Mouse (Mus musculus) forebrain, postnatal 0 days (tissue): Measurements from ENCODE around the gene Parpbp. TPM values are rescaled to one million over a fixed set of nuclear protein-coding genes. Genes with fewer than 3 reads are reported as not detected.

Experiments used
- ATAC-seq: fragments of 200-750 bp; cut with Nextera tagmentation; 2 replicates; pipeline ENCODE4 v1.8.0; 2017; ENCODE audit warnings: mild to moderate bottlenecking, moderate library complexity
- DNase-seq: peaks from one replicate; pipeline ENCODE4 v3.0.0-alpha.2; 2015
- H3K27ac ChIP-seq: fragments of 300-500 bp; sonication (generic); 2 replicates; pipeline ENCODE4 v1.5.1; 2014; ENCODE audit warnings: low read depth, mild to moderate bottlenecking, antibody characterized with exemption, low read length, moderate library complexity, mixed read lengths
- H3K27me3 ChIP-seq: fragments of 300-500 bp; sonication (generic); 2 replicates; pipeline ENCODE4 v1.6.1; 2014; ENCODE audit warnings: mild to moderate bottlenecking, low read length, mixed read lengths; ENCODE audit not compliant: insufficient read depth
- H3K36me3 ChIP-seq: fragments of 300-500 bp; sonication (generic); 2 replicates; pipeline ENCODE4 v1.6.1; 2014; ENCODE audit warnings: mild to moderate bottlenecking, moderate library complexity; ENCODE audit not compliant: insufficient read depth
- H3K4me1 ChIP-seq: fragments of 300-500 bp; sonication (generic); 2 replicates; pipeline ENCODE4 v1.6.1; 2014; ENCODE audit warnings: antibody characterized with exemption; ENCODE audit not compliant: insufficient read depth
- H3K4me2 ChIP-seq: fragments of 300-500 bp; sonication (generic); 2 replicates; pipeline ENCODE4 v1.6.1; 2014; ENCODE audit warnings: low read depth, mild to moderate bottlenecking, moderate library complexity
- H3K4me3 ChIP-seq: fragments of 300-500 bp; sonication (generic); 2 replicates; pipeline ENCODE4 v1.5.1; 2014; ENCODE audit warnings: low read depth, low read length, mixed read lengths
- H3K9ac ChIP-seq: fragments of 300-500 bp; sonication (generic); 2 replicates; pipeline ENCODE4 v1.6.1; 2014; ENCODE audit warnings: mild to moderate bottlenecking
- H3K9me3 ChIP-seq: fragments of 300-500 bp; sonication (generic); 2 replicates; pipeline ENCODE4 v1.6.1; 2016; ENCODE audit warnings: low read length
- CTCF ChIP-seq: sonication (generic); IDR thresholded peaks from 2 replicates; pipeline ENCODE4 v1.5.1; 2016; ENCODE audit warnings: antibody characterized with exemption, control low read depth, low read depth
- WGBS: fragments of 180-500 bp; shearing (Covaris S2); extraction: QIAGEN DNeasy Blood & Tissue Kit; methylation state at CpG from one replicate; pipeline ENCODE4 v1.1.7; 2014; 5-methylcytosine and 5-hydroxymethylcytosine counted together
- polyA plus RNA-seq: library from polyadenylated mRNA; unstranded; fragments of >200 nt; fragmentation: Nextera tagmentation; extraction: Ambion mirVana; gene quantifications from 2 replicates; pipeline ENCODE4 v1.2.1, GENCODE M21; 2015
- total RNA-seq: library from RNA; depleted of rRNA; stranded (reverse); fragments of >200 nt; gene quantifications from 2 replicates; pipeline ENCODE4 v1.2.3, GENCODE M21; 2014; rRNA removed

Parpbp gene
- total RNA-seq (3.5 and 6.9 TPM in 2 replicates), polyA plus RNA-seq (1.1 and 1.4 TPM in 2 replicates)

- peak within 1 kb of the TSS; percentile 81 for H3K4me2 ChIP-seq
- peak within 1 kb of the TSS; percentile 78 for H3K9ac ChIP-seq
- H3K36me3 ChIP-seq = no peaks in the 10 kb centered on the region
- WGBS = 3% methylated on average over 53 of the region's 53 CpGs
- peak; percentile 91 for DNase-seq
- H3K4me3 ChIP-seq = peak within 1 kb of the TSS; percentile 68
- H3K27ac ChIP-seq = no peak within 1 kb of the TSS
- no peak for TF ChIP-seq CTCF
- peak; percentile 98 for ATAC-seq
- H3K4me1 ChIP-seq = peaks cover 5% of the 10 kb centered on the region; the same call in 1 of the 2 replicates
- no peaks in the 10 kb centered on the region for H3K27me3 ChIP-seq
- H3K9me3 ChIP-seq = no peaks in the 10 kb centered on the region
Measured at GRCm38 (mm10) chr10:88146707-88147477, at the start of gene Parpbp, which contains the start of gene Nup37. Gene Parpbp, minus strand, starts transcription at chr10:88146941. Gene Nup37, plus strand, starts transcription at chr10:88146992.

GRCm38 (mm10) chr10:88167438-88168077 is 20.8 kb upstream of the Parpbp start:
- no peak for TF ChIP-seq CTCF
- Histone ChIP-seq H3K9ac (no peak overlapping the region), H3K36me3 (0 out of 2 replicates have a peak, but pooled peaks cover 6% of the 10 kb centered on the region), H3K4me1 (no peaks in the 10 kb centered on the region), H3K4me2 (no peak overlapping the region), H3K4me3 (no peak overlapping the region), H3K27ac (no peak overlapping the region), H3K9me3 (no peaks in the 10 kb centered on the region), H3K27me3 (no peaks in the 10 kb centered on the region)
- 72% methylated on average over 7 of the region's 7 CpGs for WGBS
- no peak for ATAC-seq
- no peak for DNase-seq

GRCm38 (mm10) chr10:88166158-88166557 is 19.4 kb upstream of the Parpbp start:
- 72% methylated on average over 3 of the region's 3 CpGs for WGBS
- no peaks in the 10 kb centered on the region for H3K4me1 ChIP-seq
- no peak overlapping the region for H3K9ac ChIP-seq
- no peak overlapping the region for H3K27ac ChIP-seq
- no peak for ATAC-seq
- no peak overlapping the region for H3K4me2 ChIP-seq
- H3K27me3 ChIP-seq = no peaks in the 10 kb centered on the region
- no peak for DNase-seq
- TF ChIP-seq CTCF = peak; percentile 19; the same call in 1 of the 2 replicates
- H3K4me3 ChIP-seq = no peak overlapping the region
- H3K36me3 ChIP-seq = peaks cover 8% of the 10 kb centered on the region; the same call in 1 of the 2 replicates
- H3K9me3 ChIP-seq = no peaks in the 10 kb centered on the region

- WGBS = 88% methylated on average over 5 of the region's 5 CpGs
- TF ChIP-seq CTCF = no peak
- no peak overlapping the region for H3K9ac ChIP-seq
- no peaks in the 10 kb centered on the region for H3K9me3 ChIP-seq
- no peaks in the 10 kb centered on the region for H3K4me1 ChIP-seq
- no peak overlapping the region for H3K4me3 ChIP-seq
- no peak for DNase-seq
- ATAC-seq = no peak
- peaks cover 10% of the 10 kb centered on the region; the same call in 1 of the 2 replicates for H3K36me3 ChIP-seq
- no peak overlapping the region for H3K27ac ChIP-seq
- H3K4me2 ChIP-seq = no peak overlapping the region
- H3K27me3 ChIP-seq = no peaks in the 10 kb centered on the region
Measured at GRCm38 (mm10) chr10:88162676-88163075, 15.9 kb upstream of the Parpbp start.

GRCm38 (mm10) chr10:88162096-88162495 is 15.4 kb upstream of the Parpbp start:
- no peak for ATAC-seq

GRCm38 (mm10) chr10:88151658-88152057 is 4.9 kb upstream of the Parpbp start:
- ATAC-seq (no peak), DNase-seq (no peak)
- H3K9me3 ChIP-seq = no peaks in the 10 kb centered on the region
- no peak for TF ChIP-seq CTCF
- H3K9ac ChIP-seq = no peak overlapping the region
- H3K27ac ChIP-seq = no peak overlapping the region
- no peak overlapping the region for H3K4me3 ChIP-seq
- H3K4me2 ChIP-seq = no peak overlapping the region
- 93% methylated on average over 6 of the region's 6 CpGs for WGBS
- H3K4me1 ChIP-seq = peaks cover 5% of the 10 kb centered on the region; the same call in 1 of the 2 replicates
- H3K36me3 ChIP-seq = peaks cover 13% of the 10 kb centered on the region
- H3K27me3 ChIP-seq = no peaks in the 10 kb centered on the region

More at GRCm38 (mm10) chr10:88162096-88162495, 15.4 kb upstream of the Parpbp start:
- no peak for DNase-seq
- no peaks in the 10 kb centered on the region for H3K9me3 ChIP-seq
- H3K4me2 ChIP-seq = no peak overlapping the region
- no peak overlapping the region for H3K9ac ChIP-seq
- H3K4me3 ChIP-seq = no peak overlapping the region
- H3K27me3 ChIP-seq = no peaks in the 10 kb centered on the region
- TF ChIP-seq CTCF = no peak
- H3K4me1 ChIP-seq = no peaks in the 10 kb centered on the region
- peaks cover 10% of the 10 kb centered on the region; the same call in 1 of the 2 replicates for H3K36me3 ChIP-seq
- WGBS = 93% methylated on average over 2 of the region's 2 CpGs
- no peak overlapping the region for H3K27ac ChIP-seq

GRCm38 (mm10) chr10:88150381-88150780 is 3.6 kb upstream of the Parpbp start:
- peaks cover 5% of the 10 kb centered on the region; the same call in 1 of the 2 replicates for H3K4me1 ChIP-seq
- TF ChIP-seq CTCF = no peak
- H3K4me3 ChIP-seq = no peak overlapping the region
- no peaks in the 10 kb centered on the region for H3K9me3 ChIP-seq
- no peak overlapping the region for H3K27ac ChIP-seq
- ATAC-seq (no peak), DNase-seq (no peak)
- H3K27me3 ChIP-seq = no peaks in the 10 kb centered on the region
- WGBS = 80% methylated on average over 4 of the region's 4 CpGs
- H3K36me3 ChIP-seq = peaks cover 13% of the 10 kb centered on the region
- no peak overlapping the region for H3K9ac ChIP-seq
- no peak overlapping the region for H3K4me2 ChIP-seq
